Mouse (Mus musculus) layer of hippocampus, adult 11-12 months (tissue): ENCODE measurements around the gene Tkfc.

Experiments
- DNase-seq: peaks from one replicate; pipeline ENCODE4 v3.0.0; 2022; ENCODE audit warnings: low spot score

Gene Tkfc

GRCm38 (mm10) chr19:10605293-10605900 lies at the start of gene Tkfc, which contains the start of gene Ddb1:
Gene Tkfc, minus strand, starts transcription at chr19:10605654.
Gene Ddb1, plus strand, starts transcription at chr19:10605327.
- DNase-seq, result peak; percentile 99

DNA sequence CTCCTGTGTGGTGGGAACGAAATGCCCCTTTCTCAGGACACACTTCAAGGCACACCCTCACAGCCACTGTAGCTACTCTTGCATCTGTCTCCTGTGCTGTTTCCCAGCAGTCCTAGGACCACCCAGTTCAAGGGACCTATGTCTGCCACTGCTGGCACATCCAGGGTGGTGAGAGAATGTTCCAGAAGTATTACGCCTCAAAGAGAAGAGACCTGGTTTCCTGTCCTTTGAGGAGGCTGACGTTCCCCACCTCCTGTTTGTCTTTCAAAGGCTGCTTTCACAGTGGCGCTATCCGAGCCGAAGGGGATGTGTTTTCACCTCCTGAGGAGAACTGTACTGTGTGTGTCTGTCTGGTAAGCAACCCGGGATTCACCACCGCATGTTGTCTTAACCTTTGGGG lies 42.7 kb upstream of the Tkfc start:
- no peak for DNase-seq

DNA sequence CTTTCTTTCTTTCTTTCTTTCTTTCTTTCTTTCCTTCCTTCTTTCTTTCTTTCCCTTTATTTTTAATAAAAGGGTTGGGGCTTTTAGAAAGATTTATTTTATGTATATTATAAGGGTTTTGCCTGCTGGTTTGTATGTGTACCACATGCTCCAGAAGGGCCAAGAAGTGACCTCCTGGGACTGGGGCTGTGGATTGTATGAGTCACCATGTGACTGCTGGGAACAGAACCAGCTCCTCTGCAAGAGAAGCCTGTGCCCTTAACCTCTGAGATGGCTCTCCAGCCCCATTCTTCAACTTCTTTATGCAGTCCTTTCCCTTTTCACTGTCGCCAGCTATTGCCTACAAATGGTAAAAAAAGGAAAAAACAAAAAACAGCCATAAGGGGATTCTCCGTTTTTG lies 40.2 kb upstream of the Tkfc start:
- DNase-seq, result no peak

GRCm38 (mm10) chr19:10640589-10641378 lies 35.3 kb upstream of the Tkfc start:
- DNase-seq, result no peak

- DNase-seq, result no peak
These were observed 34.6 kb upstream of the Tkfc start for GRCm38 (mm10) chr19:10640080-10640479.

DNA sequence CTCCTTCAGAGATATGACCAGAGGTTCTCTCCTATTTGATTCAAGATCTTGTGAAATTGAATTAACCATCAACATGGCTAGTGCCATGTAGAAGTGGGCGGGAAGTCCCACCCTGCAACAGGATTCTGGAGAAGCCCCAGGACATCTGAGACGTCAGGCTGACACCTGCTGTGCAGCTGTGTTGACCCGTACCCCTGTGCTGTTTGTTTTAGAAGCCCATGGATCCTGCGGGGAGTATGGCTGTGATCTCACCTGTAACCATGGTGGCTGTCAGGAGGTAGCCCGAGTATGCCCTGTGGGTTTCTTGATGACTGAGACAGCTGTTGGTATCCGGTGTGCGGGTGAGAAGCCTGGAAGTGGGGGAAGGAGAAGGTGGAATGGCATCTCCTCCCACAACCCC lies 32.4 kb upstream of the Tkfc start:
- no peak for DNase-seq

DNA sequence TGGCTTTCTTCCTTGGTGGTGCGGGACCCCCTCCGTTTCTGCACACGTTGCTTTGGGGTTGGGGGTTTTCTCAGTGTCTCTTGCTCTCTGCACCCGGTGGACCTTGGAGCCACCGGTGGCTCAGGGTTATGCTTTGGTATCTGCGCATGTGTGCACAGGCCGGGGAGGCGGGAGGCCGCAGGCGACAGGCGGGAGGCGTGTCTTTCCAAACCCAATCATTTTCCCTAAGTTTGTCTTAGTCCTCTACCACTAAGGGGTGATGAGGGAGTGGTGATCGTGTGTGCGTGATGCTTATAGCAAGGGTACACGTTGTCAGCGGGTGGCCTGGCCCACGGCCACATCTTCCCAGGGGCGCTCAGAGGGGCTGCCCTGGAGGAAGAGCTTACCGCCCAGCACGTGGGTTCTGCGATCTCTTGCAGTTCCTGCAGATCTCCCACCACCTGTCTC lies 29.4 kb upstream of the Tkfc start:
- DNase-seq, result peak; percentile 69

- peak; percentile 33 for DNase-seq
These were observed 28.8 kb upstream of the Tkfc start, which contains the start of gene Vwce for GRCm38 (mm10) chr19:10634106-10634871. Gene Vwce, plus strand, starts transcription at chr19:10634213.

DNA sequence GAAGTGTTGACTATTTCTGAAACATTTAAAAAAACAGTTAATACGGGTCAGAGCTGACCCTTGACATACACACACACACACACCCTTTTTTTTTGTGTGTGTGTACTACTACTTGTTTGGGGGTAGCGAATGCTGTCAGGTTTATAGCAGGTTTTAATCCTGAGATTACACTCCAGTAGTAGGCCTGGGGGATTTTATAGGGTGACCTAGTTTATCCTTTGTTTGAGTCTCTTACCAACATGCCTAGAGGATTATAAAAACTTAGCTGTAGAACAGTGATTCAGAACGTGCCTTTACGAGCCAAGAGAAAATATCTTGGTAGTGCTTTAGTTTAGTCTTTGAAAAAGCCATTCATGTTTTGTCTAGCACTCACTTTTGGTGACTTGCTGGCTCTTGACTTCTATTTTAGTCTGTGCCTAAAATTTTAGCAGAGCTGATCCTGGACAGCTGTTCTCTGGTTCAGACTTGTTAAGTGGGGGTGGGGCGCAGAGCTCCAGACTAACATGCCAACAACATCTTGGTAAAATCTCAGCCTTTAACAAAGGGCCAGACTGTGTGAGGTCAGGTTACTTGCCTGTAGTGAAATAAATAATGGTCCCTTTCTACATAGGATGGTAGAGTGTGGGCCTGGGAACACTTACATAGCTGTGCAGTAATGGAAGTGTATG lies 3.3 kb upstream of the Tkfc start:
- no peak for DNase-seq

- DNase-seq, result no peak
These were observed 608 bp upstream of the Tkfc start for GRCm38 (mm10) chr19:10605901-10606622.

DNA sequence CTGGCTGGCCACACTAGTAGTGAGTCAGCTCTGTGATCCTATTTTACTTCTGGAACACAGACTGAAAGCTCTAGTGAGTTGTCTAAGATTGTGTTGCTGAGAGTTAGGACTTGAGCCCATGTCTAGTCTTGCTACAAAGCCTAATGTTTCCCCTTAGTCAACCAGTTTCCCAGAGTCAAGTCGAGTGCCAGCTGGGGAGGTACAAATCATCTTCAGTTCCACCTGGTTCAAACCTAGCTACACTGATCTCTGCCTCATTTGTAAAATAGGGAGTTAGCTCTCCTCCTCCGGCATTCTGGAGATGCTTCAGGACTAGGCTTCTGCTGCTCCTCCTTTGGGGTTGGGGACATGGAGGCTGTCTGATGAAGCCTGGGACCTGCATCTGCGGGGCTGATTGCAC lies 920 bp downstream of the Tkfc start:
- no peak for DNase-seq

GRCm38 (mm10) chr19:10603660-10604523 lies 1.6 kb downstream of the Tkfc start:
- DNase-seq, result no peak

DNA sequence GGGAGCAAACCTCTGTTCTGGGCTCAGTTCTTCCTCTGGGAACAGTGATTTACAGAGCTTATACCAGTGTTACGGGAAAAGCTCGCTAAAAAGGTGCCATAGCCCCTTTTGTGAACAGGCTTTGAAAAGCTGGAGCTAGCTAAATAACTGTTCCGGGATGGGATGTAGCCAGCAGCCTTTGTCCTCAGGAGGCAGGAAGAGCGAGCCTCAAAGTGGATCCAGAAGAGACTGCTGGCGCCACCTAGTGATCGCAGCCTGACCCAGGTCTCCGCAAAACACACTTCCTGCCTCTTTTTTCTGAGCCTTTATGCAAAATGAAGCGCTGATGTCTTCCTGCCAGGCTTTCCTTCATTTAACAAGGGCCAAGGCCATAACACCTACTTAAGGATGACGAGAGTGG lies 2.7 kb downstream of the Tkfc start:
- DNase-seq, result peak; percentile 91

GRCm38 (mm10) chr19:10602247-10602769 lies 3.1 kb downstream of the Tkfc start:
- DNase-seq, result no peak

DNA sequence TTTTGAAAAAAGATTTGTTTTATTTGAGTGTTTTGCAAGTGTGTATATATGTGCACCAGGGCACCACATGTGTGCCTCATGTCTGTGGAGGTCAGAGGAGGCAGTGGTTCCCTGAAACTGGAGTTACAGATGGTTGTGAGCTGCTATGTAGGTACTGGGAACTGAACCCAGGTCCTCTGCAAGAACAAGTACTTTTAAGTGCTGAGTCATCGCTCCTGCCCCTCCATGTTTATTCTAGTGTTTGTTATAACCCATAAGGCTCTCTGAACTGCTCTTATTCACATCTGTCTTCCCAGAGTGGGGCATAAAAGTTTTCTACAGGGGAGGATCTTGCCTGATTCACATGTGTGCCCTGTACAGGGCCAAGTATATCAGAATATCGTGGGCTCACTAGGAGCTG lies 5.8 kb downstream of the Tkfc start:
- no peak for DNase-seq

DNA sequence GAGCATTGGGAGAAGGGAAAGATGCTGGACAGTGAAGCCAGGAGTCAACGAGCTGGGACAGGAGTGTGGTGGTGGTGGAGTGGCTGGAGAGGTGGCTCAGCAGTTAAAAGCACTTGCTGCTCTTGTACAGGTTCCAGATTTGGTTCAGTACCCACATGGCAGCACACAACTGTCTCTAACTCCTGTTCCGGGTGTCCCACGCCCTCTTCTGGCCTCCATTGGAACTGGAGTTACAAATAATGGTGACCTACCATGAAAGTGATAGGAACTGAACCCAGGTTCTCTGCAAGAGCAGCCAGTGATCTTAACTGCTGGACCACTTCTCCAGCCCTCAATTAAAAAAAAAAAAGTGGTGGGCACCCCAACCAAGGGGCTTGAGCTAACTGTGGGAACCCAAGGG lies 7.3 kb downstream of the Tkfc start:
- peak; percentile 32 for DNase-seq

- DNase-seq, result no peak
These were observed 13.6 kb downstream of the Tkfc start for GRCm38 (mm10) chr19:10591659-10592377.

GRCm38 (mm10) chr19:10590301-10590700 lies 15.2 kb downstream of the Tkfc start:
- DNase-seq, result no peak

- DNase-seq, result no peak
These were observed 16.2 kb downstream of the Tkfc start for GRCm38 (mm10) chr19:10589127-10589857.
